Mouse (Mus musculus) myocyte (in vitro differentiated cells): ENCODE results near the gene Vmn1r22.

ENCODE experiments used
- CEBPB ChIP-seq: IDR thresholded peaks from 2 replicates; pipeline ENCODE4 v1.6.1; 2011; ENCODE audit warnings: mild to moderate bottlenecking, moderate library complexity; ENCODE audit not compliant: poor library complexity, insufficient read depth, severe bottlenecking
- E2F4 ChIP-seq: IDR thresholded peaks from one replicate; pipeline ENCODE4 v1.6.1; 2011; ENCODE audit warnings: mild to moderate bottlenecking, control low read depth, moderate library complexity; ENCODE audit not compliant: insufficient read depth
- MAX ChIP-seq: IDR thresholded peaks from one replicate; pipeline ENCODE4 v1.6.1; 2011; ENCODE audit warnings: low read depth, mild to moderate bottlenecking, control low read depth
- MYOD1 ChIP-seq, 3 experiments: IDR thresholded peaks; one replicate each; pipeline ENCODE4 v1.6.1; 2011; ENCODE audit warnings: control low read depth in 2 of 3, low read depth in 2 of 3, mild to moderate bottlenecking in 2 of 3, moderate library complexity in 1 of 3; ENCODE audit not compliant: insufficient read length in 2 of 3, control insufficient read depth in 1 of 3
- MYOG ChIP-seq, 3 experiments: IDR thresholded peaks; one replicate each; pipeline ENCODE4 v1.6.1; 2011; ENCODE audit warnings: control low read depth in 2 of 3, low read depth in 2 of 3, mild to moderate bottlenecking in 2 of 3; ENCODE audit not compliant: insufficient read length in 2 of 3, control insufficient read depth in 1 of 3, insufficient read depth in 1 of 3
- POLR2A ChIP-seq: IDR thresholded peaks from one replicate; pipeline ENCODE4 v1.6.1; 2011; ENCODE audit warnings: low read depth, mild to moderate bottlenecking, control low read depth, moderate library complexity; ENCODE audit not compliant: insufficient read length
- POLR2AphosphoS2 ChIP-seq: IDR thresholded peaks from one replicate; pipeline ENCODE4 v1.6.1; 2011; ENCODE audit warnings: low read depth, control low read depth; ENCODE audit not compliant: insufficient read length
- REST ChIP-seq: IDR thresholded peaks from one replicate; pipeline ENCODE4 v1.6.1; 2011; ENCODE audit warnings: mild to moderate bottlenecking, control low read depth, moderate library complexity; ENCODE audit not compliant: insufficient read depth, insufficient read length
- SRF ChIP-seq: IDR thresholded peaks from one replicate; pipeline ENCODE4 v1.6.1; 2011; ENCODE audit warnings: low read depth; ENCODE audit not compliant: control insufficient read depth, insufficient read length
- TCF12 ChIP-seq: IDR thresholded peaks from one replicate; pipeline ENCODE4 v1.6.1; 2011; ENCODE audit warnings: mild to moderate bottlenecking, control low read depth; ENCODE audit not compliant: poor library complexity, insufficient read depth, severe bottlenecking
- TCF3 ChIP-seq: IDR thresholded peaks from one replicate; pipeline ENCODE4 v1.6.1; 2011; ENCODE audit warnings: low read depth, control low read depth; ENCODE audit not compliant: insufficient read length
- USF1 ChIP-seq: IDR thresholded peaks from one replicate; pipeline ENCODE4 v1.6.1; 2011; ENCODE audit warnings: low read depth, mild to moderate bottlenecking, control low read depth, moderate library complexity

GRCm38 (mm10) chr6:57907928-57908327, at the start of gene Vmn1r22:
- no peak for TF ChIP-seq TCF12
- no peak for TF ChIP-seq POLR2A
- TF ChIP-seq POLR2AphosphoS2: no peak
- no peak for TF ChIP-seq SRF
- no peak for TF ChIP-seq E2F4
- no peak for TF ChIP-seq MAX
- TF ChIP-seq USF1: no peak
- TF ChIP-seq MYOD1 (IDR thresholded peaks at IDR 0.05; ENCODE audit: control insufficient read depth in 1 of 3, insufficient read length in 2 of 3, low read depth in 2 of 3): no peak
- no peak for TF ChIP-seq REST
- no peak for TF ChIP-seq TCF3
- no peak for TF ChIP-seq CEBPB
- no peak for TF ChIP-seq MYOG (IDR thresholded peaks at IDR 0.05; ENCODE audit: control insufficient read depth in 1 of 3, insufficient read depth in 1 of 3, insufficient read length in 2 of 3, low read depth in 2 of 3)
